Mouse (Mus musculus) heart, postnatal 0 days (tissue): Measurements from ENCODE around the gene Defb47. TPM values are rescaled to one million over a fixed set of nuclear protein-coding genes. Genes with fewer than 3 reads are reported as not detected.

Source experiments
- ATAC-seq: fragments of 200-750 bp; cut with Nextera tagmentation; 2 replicates; pipeline ENCODE4 v1.8.0; 2017; ENCODE audit warnings: low read depth, moderate number of reproducible peaks, moderate library complexity; ENCODE audit not compliant: insufficient read depth
- DNase-seq: peaks from one replicate; pipeline ENCODE4 v3.0.0-alpha.2; 2016; ENCODE audit warnings: low spot score
- H3K27ac ChIP-seq: fragments of 300-500 bp; sonication (generic); 2 replicates; pipeline ENCODE4 v1.5.1; 2014; ENCODE audit warnings: low read depth, mild to moderate bottlenecking
- H3K27me3 ChIP-seq: fragments of 300-500 bp; sonication (generic); 2 replicates; pipeline ENCODE4 v1.6.1; 2014; ENCODE audit warnings: low read length, mixed read lengths; ENCODE audit not compliant: control insufficient read depth, insufficient read depth
- H3K36me3 ChIP-seq: fragments of 300-500 bp; sonication (generic); replicated peaks from 2 replicates; pipeline ENCODE4 v1.6.1; 2014; ENCODE audit warnings: low read length, mixed read lengths; ENCODE audit not compliant: control insufficient read depth, insufficient read depth
- H3K4me1 ChIP-seq: fragments of 300-500 bp; sonication (generic); 2 replicates; pipeline ENCODE4 v1.6.1; 2014; ENCODE audit warnings: antibody characterized with exemption; ENCODE audit not compliant: control insufficient read depth, insufficient read depth
- H3K4me2 ChIP-seq: fragments of 300-500 bp; sonication (generic); 2 replicates; pipeline ENCODE4 v1.6.1; 2014; ENCODE audit warnings: low read depth, mild to moderate bottlenecking, low read length, moderate library complexity
- H3K4me3 ChIP-seq: fragments of 300-500 bp; sonication (generic); 2 replicates; pipeline ENCODE4 v1.5.1; 2014; ENCODE audit warnings: low read depth, low read length
- H3K9ac ChIP-seq: fragments of 300-500 bp; sonication (generic); replicated peaks from 2 replicates; pipeline ENCODE4 v1.6.1; 2014; ENCODE audit warnings: low read depth, low read length, mixed read lengths
- H3K9me3 ChIP-seq: fragments of 300-500 bp; sonication (generic); replicated peaks from 2 replicates; pipeline ENCODE4 v1.6.1; 2016; ENCODE audit warnings: low read length; ENCODE audit not compliant: control insufficient read depth
- CTCF ChIP-seq: IDR thresholded peaks from 2 replicates; pipeline ENCODE4 v1.5.1; 2016; ENCODE audit warnings: antibody characterized with exemption, control low read depth, low read depth
- EP300 ChIP-seq: IDR thresholded peaks from 2 replicates; pipeline ENCODE4 v1.6.1; 2016; ENCODE audit warnings: antibody characterized with exemption, low read depth
- WGBS: fragments of 180-500 bp; shearing (Covaris S2); extraction: QIAGEN DNeasy Blood & Tissue Kit; methylation state at CpG from one replicate; pipeline ENCODE4 v1.1.7; 2014; 5-methylcytosine and 5-hydroxymethylcytosine counted together
- polyA plus RNA-seq: library from polyadenylated mRNA; unstranded; fragments of >200 nt; fragmentation: Nextera tagmentation; extraction: Ambion mirVana; gene quantifications from 2 replicates; pipeline ENCODE4 v1.2.1, GENCODE M21; 2015
- total RNA-seq: library from RNA; depleted of rRNA; stranded (reverse); fragments of >200 nt; gene quantifications from 2 replicates; pipeline ENCODE4 v1.2.3, GENCODE M21; 2014; ENCODE audit warnings: low replicate concordance

The Defb47 gene
- total and polyA plus RNA-seq, 2 experiments from 2014 or later: not detected

DNA sequence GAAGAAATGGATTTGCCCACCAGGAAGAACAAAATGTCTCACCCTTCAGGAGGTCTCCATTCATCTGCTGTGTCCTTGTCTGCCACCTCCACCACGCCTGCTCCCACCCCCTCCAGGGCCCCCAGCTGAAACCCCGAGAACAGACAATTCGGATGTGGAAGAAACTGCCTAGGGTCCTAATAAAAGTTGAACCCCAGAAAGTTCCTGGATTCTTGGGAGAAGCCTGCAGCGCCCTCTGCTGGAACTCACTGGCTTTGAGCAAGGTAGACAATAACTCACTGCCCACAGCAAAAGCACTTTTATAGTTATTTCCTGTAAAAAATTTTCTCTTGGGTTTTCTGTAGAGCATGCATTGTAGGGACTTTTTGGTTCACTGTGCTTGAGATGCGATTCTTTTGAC, 22.8 kb upstream of the Defb47 start:
- DNase-seq (peak; percentile 27), ATAC-seq (no peak)
- Histone ChIP-seq H3K27me3 (no peaks in the 10 kb centered on the region), H3K9ac (no peak overlapping the region), H3K36me3 (no peaks in the 10 kb centered on the region), H3K9me3 (no peaks in the 10 kb centered on the region), H3K27ac (no peak overlapping the region), H3K4me1 (no peaks in the 10 kb centered on the region), H3K4me3 (no peak overlapping the region), H3K4me2 (no peak overlapping the region)
- 12% methylated on average over 5 of the region's 5 CpGs for WGBS
- TF ChIP-seq CTCF (peak; percentile 65), EP300 (no peak)

GRCm38 (mm10) chr14:62979815-62980214, 18.1 kb upstream of the Defb47 start:
- WGBS: 61% methylated on average over 1 of the region's 1 CpGs
- ATAC-seq: no peak

GRCm38 (mm10) chr14:62984410-62984809, 13.5 kb upstream of the Defb47 start, which contains the start of gene Defb48:
TSS of gene Defb48 (minus strand) at chr14:62984510.
- WGBS: 55% methylated on average over 1 of the region's 1 CpGs
- H3K36me3 ChIP-seq: no peaks in the 10 kb centered on the region

More at GRCm38 (mm10) chr14:62979815-62980214, 18.1 kb upstream of the Defb47 start:
- Histone ChIP-seq H3K9ac (no peak overlapping the region), H3K27ac (no peak overlapping the region), H3K4me1 (no peaks in the 10 kb centered on the region), H3K4me2 (no peak overlapping the region), H3K27me3 (no peaks in the 10 kb centered on the region), H3K4me3 (no peak overlapping the region), H3K9me3 (no peaks in the 10 kb centered on the region), H3K36me3 (no peaks in the 10 kb centered on the region)
- no peak for TF ChIP-seq CTCF
- TF ChIP-seq EP300: no peak
- no peak for DNase-seq

GRCm38 (mm10) chr14:62991271-62991670, 6.6 kb upstream of the Defb47 start:
- Histone ChIP-seq H3K4me1 (no peaks in the 10 kb centered on the region; the same call in none of the 2 replicates), H3K9me3 (no peaks in the 10 kb centered on the region), H3K36me3 (no peaks in the 10 kb centered on the region), H3K27me3 (no peaks in the 10 kb centered on the region), H3K4me2 (no peak overlapping the region), H3K9ac (no peak overlapping the region), H3K4me3 (no peak overlapping the region), H3K27ac (no peak overlapping the region)
- TF ChIP-seq CTCF (no peak), EP300 (no peak)
- WGBS: 56% methylated on average over 3 of the region's 3 CpGs
- ATAC-seq: no peak
- no peak for DNase-seq

More at GRCm38 (mm10) chr14:62984410-62984809, 13.5 kb upstream of the Defb47 start, which contains the start of gene Defb48:
- Histone ChIP-seq H3K4me1 (no peaks in the 10 kb centered on the region), H3K4me2 (no peak within 1 kb of the TSS), H3K9ac (no peak within 1 kb of the TSS), H3K9me3 (no peaks in the 10 kb centered on the region), H3K4me3 (no peak within 1 kb of the TSS), H3K27me3 (no peaks in the 10 kb centered on the region), H3K27ac (no peak within 1 kb of the TSS)
- TF ChIP-seq CTCF: no peak
- TF ChIP-seq EP300: no peak
- ATAC-seq: no peak
- DNase-seq: no peak

DNA sequence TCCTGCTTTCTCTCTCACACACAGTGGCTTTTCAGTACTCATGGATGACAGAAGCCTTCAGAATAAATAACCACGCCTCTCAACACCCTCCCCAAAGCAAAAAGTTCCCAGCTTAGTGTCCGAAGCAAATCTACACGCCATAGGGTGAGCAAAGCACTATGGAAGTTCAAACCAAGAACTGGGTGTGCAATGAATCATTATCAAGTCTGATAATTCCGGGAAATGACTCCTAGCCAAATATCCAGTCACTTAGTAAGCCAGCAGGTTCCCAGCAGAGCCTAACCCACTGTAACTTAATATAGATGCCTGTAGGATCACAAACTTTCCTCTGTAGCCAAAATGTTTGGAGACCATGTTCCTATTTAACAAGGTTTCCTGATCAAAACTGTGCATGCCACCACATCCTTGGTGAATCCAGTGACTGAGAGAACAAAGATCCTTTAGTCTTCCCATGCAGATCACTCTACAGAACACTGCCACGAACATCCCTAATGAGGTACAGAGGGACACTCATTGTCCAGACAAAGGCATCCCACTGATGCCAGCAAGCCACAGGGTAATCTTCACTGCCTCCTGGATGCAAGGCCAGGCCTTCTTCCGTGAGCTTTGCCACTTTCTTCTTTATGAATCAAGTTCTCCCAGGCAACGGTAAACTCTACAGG, 5.9 kb upstream of the Defb47 start:
- no peak for ATAC-seq
- Histone ChIP-seq H3K9ac (no peak overlapping the region), H3K9me3 (no peaks in the 10 kb centered on the region), H3K4me3 (no peak overlapping the region), H3K4me1 (no peaks in the 10 kb centered on the region; the same call in none of the 2 replicates), H3K27ac (no peak overlapping the region), H3K27me3 (no peaks in the 10 kb centered on the region), H3K4me2 (no peak overlapping the region), H3K36me3 (no peaks in the 10 kb centered on the region)
- 59% methylated on average over 7 of the region's 7 CpGs for WGBS
- DNase-seq: no peak
- no peak for TF ChIP-seq CTCF
- no peak for TF ChIP-seq EP300

DNA sequence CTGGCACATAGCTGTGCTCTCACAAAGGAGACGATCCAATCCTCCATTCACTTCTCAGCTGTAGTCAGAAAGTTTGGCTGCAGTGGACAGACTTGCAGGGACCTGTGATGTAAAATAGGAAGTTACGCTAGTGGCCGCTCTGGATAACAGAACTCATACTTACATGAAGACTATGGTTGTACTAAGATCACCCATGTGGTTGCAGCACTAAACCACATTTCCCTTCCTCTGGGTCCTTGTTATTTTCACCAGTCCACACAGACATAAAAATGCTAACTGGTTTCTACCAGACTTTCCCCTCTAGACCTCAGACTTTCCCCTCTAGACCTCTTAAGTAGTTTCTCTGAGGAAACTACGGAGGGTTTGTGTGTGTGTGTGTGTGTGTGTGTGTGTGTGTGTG, 1.1 kb downstream of the Defb47 start:
- WGBS: 83% methylated on average over 4 of the region's 4 CpGs
- Histone ChIP-seq H3K27ac (no peak overlapping the region), H3K4me2 (no peak overlapping the region), H3K9me3 (no peaks in the 10 kb centered on the region), H3K4me3 (no peak overlapping the region), H3K9ac (no peak overlapping the region), H3K4me1 (peaks cover 6% of the 10 kb centered on the region), H3K27me3 (no peaks in the 10 kb centered on the region), H3K36me3 (no peaks in the 10 kb centered on the region)
- ATAC-seq (no peak), DNase-seq (no peak)
- TF ChIP-seq CTCF (no peak), EP300 (no peak)
